Mouse (Mus musculus): Measurements from ENCODE around the gene Susd5.

Gene Susd5

GRCm38 (mm10) chr9:114057090-114057796, at the start of gene Susd5:
Gene Susd5 (plus strand): TSS chr9:114057140.
- no peak for DNase-seq (ENCODE audit: low read depth)

GRCm38 (mm10) chr9:114007850-114008350, 49.0 kb upstream of the Susd5 start:
- DNase-seq (ENCODE audit: low read depth): no peak

DNA sequence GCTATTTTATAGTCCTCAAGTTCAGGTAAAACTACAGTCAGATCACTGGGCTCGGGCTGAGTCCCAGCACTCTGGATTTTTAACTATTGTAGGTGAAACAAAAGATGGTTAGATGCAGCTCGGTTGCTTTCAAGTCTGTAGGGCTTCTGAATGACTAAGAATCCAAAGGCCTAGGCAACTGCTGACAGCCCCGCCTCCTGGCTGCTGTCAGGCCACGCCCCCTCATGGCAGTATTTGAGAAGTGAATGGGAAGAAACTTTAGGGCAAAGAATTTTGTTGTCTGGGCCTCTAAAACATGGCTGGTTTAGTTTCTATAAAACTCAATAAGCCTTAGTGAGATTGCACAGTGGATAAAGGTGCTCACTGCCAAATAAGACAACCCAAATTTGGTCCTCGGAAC, 47.4 kb upstream of the Susd5 start:
- peak; percentile 32 for DNase-seq (ENCODE audit: low read depth)

GRCm38 (mm10) chr9:114011203-114011602, 45.7 kb upstream of the Susd5 start:
- peak; percentile 11 for DNase-seq (ENCODE audit: low read depth)

GRCm38 (mm10) chr9:114014034-114014433, 42.9 kb upstream of the Susd5 start:
- DNase-seq (ENCODE audit: low read depth): no peak

DNA sequence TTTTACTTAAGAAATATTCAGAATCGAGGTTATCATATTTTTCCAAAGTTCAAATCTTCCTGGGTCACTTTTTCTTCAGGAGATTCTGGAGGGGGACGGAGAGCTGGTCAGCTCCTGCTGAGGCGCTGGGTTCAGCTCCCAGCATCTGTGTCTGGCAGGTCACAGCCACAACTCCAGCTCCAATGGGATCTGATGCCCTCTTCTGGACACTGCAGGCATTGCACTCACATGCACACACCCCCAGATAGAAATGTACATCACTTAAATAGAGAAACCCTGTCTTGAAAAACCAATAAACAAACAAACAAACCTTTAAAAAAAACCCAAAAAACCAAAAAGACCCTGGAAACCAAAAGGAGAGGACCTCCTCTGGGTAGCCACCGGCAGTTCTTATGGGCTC, 41.2 kb upstream of the Susd5 start:
- DNase-seq (ENCODE audit: low read depth): peak; percentile 31

DNA sequence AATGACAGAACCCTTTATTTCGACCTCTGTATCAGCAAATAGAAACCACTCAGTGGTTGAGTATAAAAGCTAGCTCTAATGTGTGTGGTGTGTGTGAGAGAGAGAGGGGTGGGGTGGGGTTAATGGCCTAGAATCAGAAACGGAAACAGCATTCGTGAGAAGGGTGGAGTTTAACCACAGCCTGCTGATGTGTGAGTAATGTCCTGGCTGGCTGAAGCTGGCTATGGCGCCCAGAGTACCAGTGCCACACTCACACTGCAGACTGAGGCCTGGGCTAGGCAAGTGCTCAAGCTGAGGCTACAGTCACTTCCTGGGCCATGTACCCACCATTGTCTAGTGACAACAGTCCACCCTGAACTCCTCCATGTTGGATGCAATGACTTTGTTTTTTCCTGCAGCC, 40.5 kb upstream of the Susd5 start:
- peak; percentile 83 for DNase-seq (ENCODE audit: low read depth)

- DNase-seq (ENCODE audit: low read depth): peak; percentile 57
These were observed 37.8 kb upstream of the Susd5 start for GRCm38 (mm10) chr9:114019012-114019762.

DNA sequence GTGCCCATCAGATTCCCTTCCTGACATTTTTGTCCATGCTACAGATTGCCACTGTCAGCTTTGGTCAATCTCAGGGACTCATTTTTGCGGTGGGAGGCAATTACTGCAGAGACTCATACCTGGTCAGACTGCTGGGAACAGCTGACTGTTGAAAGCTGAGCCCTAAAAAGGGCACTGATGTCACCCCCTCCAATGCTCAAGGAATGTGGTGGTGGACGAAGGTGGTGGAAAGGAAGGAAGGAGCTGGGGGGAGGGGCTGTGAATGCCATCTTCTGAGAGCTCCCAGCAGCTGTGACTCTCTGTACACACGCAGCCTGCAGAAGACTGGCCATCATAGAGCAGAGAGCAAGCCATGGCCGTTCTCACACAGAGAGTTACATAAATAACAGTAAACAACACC, 34.8 kb upstream of the Susd5 start:
- DNase-seq (ENCODE audit: low read depth): no peak

DNA sequence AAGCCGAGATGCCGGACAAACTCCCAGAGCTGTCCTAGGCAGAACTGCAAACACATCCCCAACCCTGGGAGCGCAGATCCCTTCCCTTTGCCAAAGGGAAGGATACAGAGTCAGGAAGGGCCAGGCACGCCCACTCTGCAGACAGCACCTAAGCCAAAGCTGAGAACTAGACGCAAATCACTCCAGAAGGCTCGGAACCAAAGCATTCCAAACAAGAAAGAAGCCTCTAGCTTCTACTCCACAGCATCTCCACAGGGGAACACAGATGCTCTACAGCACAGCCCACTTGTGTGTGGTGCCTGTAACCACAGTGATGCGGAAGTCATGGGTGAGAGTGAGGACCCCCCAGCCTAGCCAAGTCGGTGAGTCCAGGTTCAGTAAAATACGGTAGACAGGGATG, 31.8 kb upstream of the Susd5 start:
- no peak for DNase-seq (ENCODE audit: low read depth)

DNA sequence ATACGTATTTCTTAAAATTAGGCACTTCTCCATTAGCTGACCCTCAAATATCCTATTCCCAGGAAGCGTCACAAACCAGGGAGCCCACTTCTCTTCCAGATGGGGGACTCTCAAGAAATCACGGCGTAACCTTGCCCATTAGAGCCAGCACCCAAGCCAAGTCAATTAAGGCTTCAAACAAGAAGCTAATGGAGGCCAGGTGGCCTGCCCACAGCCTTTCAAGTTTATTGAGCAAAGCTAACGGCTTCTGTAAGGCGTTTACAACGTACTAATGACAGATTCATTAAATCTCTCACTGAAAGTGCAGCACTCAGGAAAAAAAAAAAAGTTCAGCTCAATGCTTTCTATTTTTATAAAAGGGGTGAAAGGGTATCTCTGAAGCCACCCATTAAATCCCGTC, 31.1 kb upstream of the Susd5 start:
- no peak for DNase-seq (ENCODE audit: low read depth)

DNA sequence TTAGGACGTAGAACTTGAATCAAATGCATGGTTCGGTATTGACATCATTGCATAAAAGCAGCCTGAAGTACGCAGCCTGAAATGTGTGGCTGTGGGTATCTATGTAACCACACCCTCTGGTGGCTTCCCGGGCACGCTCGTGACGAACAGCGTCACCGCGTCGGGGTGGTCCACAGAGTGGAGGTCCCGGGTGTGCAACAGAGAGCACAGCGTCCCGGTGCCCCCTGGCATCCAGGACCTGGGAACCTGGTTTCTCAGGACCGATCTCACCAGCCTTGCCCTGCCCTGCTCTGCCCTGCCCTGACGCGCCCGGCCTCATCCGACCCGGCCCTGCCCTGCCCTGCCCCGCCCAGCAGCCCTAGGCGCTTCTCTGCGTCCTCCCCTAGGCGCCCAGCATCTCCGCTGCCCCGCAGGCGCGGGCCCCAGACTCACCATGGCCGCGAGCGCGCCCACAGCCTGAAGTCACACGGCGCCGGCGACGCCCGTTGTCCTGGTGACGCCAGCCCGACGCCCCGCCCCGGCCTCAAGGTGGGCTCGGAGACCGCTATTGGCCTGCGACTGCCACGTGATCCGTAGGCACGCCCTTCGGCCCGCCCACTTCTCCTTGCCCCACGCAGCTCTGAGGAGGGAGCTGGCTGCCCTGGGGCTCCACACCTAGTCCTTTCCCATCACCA, 30.5 kb upstream of the Susd5 start:
- DNase-seq (ENCODE audit: low read depth): no peak

GRCm38 (mm10) chr9:114040945-114041344, 16.0 kb upstream of the Susd5 start:
- DNase-seq (ENCODE audit: low read depth): peak; percentile 18

DNA sequence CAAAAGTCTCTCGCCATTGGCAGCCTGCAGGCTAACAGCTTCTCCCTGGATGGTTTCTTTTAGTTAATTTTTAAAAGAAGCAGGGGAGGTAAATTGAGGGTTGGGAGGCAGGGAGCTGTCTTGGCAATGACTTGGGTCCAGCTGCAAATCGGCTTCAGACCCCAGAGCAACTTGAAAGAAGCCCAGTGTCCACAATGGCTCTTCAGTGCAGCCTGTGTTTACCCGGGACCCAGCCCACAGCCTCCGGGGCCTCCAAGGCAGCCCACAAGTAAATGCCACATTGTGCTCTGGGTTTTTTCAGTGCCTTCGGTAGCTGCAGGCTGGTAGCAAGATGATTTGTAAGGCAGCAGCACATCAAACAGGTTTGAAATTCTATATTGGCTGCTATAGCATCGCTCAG, 14.4 kb upstream of the Susd5 start:
- DNase-seq (ENCODE audit: low read depth): no peak

DNA sequence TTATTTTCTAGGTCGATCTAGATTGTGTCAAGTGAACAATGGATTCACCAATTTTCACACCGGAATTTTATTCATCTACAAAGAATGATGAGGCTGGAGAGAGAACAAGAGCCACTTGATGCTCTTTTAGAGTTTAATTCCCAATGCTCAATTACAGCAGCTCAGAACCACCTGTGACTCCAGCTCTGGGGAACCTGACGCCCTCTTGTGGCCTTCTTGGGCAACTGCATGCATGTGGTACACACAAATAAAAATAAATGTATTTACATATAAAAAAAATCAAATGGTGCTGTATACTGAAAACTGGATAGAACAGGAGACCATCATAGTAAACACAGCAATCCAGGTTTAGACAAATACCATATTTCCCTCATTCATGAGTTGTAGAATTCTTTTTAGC, 12.5 kb upstream of the Susd5 start:
- peak; percentile 48 for DNase-seq (ENCODE audit: low read depth)

DNA sequence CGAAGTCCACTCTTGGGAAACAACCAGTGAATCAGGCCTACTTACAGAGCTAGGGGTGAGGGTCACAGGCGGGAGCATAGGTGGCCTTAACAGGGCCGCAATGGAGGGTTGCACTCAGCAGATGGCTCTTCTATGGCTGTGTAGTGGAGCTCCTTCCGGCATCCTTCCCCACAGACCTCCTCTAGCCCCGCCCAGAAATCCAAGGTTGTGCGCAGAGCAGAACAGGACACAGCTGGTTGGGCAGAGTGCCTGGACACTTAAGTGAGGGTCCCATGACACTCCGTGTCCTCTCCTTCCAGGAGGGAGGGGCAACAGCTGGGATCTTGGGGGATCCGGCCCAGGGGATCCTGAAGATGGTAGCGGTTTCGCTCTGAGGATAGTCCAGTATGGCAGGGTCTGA, 10.9 kb upstream of the Susd5 start, which contains the start of gene Fbxl2:
TSS of gene Fbxl2 (minus strand) at position 164 of the 400 bp plus-strand sequence.
- no peak for DNase-seq (ENCODE audit: low read depth)

DNA sequence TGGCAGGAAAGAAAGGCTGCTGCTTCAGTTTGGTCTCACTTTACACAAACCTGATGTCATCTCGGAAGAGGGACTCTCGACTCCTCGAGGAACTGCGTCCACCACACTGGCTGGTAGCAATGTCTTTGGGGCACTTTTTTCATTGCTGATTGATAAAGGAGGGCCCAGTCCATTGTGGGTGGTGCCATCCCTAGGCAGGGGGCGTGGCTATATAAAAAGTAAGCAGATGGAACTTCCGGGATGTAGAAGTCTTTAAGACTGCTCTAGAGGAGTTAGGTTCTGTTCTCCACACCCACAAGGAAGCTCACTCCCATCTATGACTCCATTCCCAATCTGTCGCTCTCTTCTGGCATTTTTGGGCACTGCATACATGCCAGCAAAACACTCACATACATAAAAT, 10.3 kb upstream of the Susd5 start:
- no peak for DNase-seq (ENCODE audit: low read depth)

DNA sequence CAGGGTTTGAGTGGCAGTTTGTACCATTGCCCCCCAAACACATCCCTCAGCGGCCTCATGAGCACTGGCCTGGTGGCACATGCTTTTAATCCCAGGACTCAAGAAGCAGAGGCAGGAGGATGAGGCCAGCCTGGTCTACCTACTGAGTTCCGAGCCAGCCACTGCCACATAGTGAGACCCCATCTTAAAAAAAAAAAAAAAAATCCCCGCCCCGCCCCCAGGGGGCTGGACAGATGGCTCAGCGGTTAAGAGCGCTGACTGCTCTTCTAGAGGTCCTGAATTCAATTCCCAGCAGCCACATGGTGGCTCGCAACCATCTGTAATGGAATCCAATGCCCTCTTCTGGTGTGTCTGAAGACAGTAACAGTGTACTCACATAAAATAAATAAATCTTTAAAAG, 6.8 kb upstream of the Susd5 start:
- no peak for DNase-seq (ENCODE audit: low read depth)

DNA sequence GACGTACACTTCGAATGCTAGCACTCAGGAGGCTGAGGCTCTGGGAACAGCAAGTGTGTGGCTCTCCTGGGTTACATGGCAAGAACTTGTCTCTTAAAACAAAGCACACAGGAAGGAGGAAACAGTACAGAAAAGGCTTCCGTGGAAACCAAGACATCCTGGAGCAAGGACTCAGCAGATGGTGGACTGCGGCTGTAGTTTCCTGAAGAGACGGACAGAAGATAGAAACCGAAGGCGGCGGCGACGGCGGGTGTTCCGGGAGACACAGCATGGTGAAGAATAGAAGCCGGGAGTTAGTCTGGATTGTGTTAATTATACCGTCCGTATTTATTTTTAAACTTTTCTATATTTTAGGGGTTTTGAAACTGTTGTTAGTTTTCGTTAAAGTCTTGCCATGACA, 6.2 kb upstream of the Susd5 start:
- no peak for DNase-seq (ENCODE audit: low read depth)

DNA sequence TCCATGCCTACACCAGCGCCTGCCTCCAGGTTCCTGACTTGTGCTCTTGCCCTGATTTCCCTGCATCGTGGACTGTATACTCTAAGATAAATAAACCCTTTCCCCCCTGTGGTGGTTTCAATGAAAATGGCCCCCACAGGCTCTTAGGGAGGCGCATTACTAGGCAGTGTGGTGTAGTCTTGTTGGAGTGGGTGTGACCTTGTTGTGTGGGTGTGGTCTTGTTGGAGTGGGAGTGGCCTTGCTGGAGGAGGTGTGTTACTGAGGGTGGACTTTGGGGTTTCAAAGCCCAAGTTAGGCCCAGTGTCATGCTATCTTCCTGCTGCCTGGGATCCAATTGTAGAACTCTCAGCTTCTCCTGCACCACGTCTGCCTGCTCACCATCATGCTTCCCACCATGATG, 4.9 kb upstream of the Susd5 start:
- no peak for DNase-seq (ENCODE audit: low read depth)

- DNase-seq (ENCODE audit: low read depth): no peak
These were observed 4.1 kb upstream of the Susd5 start for GRCm38 (mm10) chr9:114052866-114053265.

DNA sequence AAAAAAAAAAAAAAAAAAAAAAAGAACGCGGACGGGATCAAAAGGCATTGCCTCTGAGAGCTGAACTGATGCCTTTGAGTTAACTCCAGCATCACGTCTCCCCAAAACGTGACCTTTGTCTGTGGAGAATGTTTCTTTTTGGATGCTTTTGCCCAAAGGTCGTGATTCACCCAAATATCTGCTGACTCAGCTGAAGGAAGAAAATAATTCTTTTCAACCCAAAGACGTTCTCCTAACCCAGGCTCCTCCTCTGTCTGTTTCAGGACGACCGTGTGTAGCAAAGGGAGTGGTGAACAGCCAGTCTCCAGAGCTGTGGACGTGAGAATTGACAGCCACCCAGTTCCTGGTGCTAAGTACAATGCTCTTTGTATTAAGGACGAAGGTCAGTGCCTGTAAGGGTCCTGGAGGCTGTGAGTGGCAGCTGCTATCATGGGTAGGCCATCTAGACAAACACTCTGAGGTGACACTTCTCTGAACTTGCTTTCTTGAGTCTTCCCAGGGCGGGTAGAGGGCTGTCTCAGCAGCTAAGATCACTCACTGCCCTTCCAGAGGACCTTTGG, 11.6 kb downstream of the Susd5 start:
- no peak for DNase-seq (ENCODE audit: low read depth)

- DNase-seq (ENCODE audit: low read depth): no peak
These were observed 12.4 kb downstream of the Susd5 start for GRCm38 (mm10) chr9:114069372-114069771.

All from 416B (cell line).